Mouse (Mus musculus) forebrain, embryonic 10.5 days (tissue): ENCODE data around the gene Ston2. TPM values are rescaled to one million over a fixed set of nuclear protein-coding genes. Genes with fewer than 3 reads are reported as not detected.
"Not testable (repeated sequence)": the region's sequence is repeated elsewhere in the genome, so short reads cannot be mapped to it uniquely, and the experiment has no call there.

Source experiments
- DNase-seq: peaks from one replicate; pipeline ENCODE4 v3.0.0-alpha.2; 2017; ENCODE audit warnings: low spot score; ENCODE audit errors: extremely low spot score
- H3K27ac ChIP-seq: fragments of 300-500 bp; sonication (generic); 2 replicates; pipeline ENCODE4 v1.5.1; 2016; ENCODE audit warnings: mild to moderate bottlenecking
- H3K27me3 ChIP-seq: fragments of 300-500 bp; sonication (generic); 2 replicates; pipeline ENCODE4 v1.6.1; 2016; ENCODE audit warnings: mild to moderate bottlenecking; ENCODE audit not compliant: poor library complexity, severe bottlenecking
- H3K36me3 ChIP-seq: fragments of 300-500 bp; sonication (generic); replicated peaks from 2 replicates; pipeline ENCODE4 v1.6.1; 2016; ENCODE audit warnings: mild to moderate bottlenecking, moderate library complexity
- H3K4me1 ChIP-seq: fragments of 300-500 bp; sonication (generic); 2 replicates; pipeline ENCODE4 v1.6.1; 2016
- H3K4me3 ChIP-seq: fragments of 300-500 bp; sonication (generic); 2 replicates; pipeline ENCODE4 v1.5.1; 2016; ENCODE audit warnings: mild to moderate bottlenecking, moderate library complexity
- H3K9me3 ChIP-seq: fragments of 300-500 bp; sonication (generic); 2 replicates; pipeline ENCODE4 v1.6.1; 2016; ENCODE audit warnings: mild to moderate bottlenecking, moderate library complexity
- WGBS: fragments of 180-500 bp; shearing (Covaris S2); methylation state at CpG from one replicate; pipeline ENCODE4 v1.1.7; 2016; 5-methylcytosine and 5-hydroxymethylcytosine counted together
- polyA plus RNA-seq: library from polyadenylated mRNA; unstranded; fragments of >200 nt; fragmentation: Nextera tagmentation; extraction: Ambion mirVana; gene quantifications from 2 replicates; pipeline ENCODE4 v1.2.1, GENCODE M21; 2016

Ston2 gene
- polyA plus RNA-seq, 1 experiment from 2014 or later = 11.5 TPM

- Histone ChIP-seq H3K9me3 (no peaks in the 10 kb centered on the region), H3K4me3 (no peak overlapping the region), H3K27ac (no peak overlapping the region), H3K36me3 (peaks cover 13% of the 10 kb centered on the region), H3K4me1 (no peaks in the 10 kb centered on the region), H3K27me3 (no peaks in the 10 kb centered on the region)
- DNase-seq = no peak
- WGBS = 86% methylated on average over 13 of the region's 13 CpGs
These were observed 15.2 kb upstream of the Ston2 start for GRCm38 (mm10) chr12:91803207-91803932.

DNA sequence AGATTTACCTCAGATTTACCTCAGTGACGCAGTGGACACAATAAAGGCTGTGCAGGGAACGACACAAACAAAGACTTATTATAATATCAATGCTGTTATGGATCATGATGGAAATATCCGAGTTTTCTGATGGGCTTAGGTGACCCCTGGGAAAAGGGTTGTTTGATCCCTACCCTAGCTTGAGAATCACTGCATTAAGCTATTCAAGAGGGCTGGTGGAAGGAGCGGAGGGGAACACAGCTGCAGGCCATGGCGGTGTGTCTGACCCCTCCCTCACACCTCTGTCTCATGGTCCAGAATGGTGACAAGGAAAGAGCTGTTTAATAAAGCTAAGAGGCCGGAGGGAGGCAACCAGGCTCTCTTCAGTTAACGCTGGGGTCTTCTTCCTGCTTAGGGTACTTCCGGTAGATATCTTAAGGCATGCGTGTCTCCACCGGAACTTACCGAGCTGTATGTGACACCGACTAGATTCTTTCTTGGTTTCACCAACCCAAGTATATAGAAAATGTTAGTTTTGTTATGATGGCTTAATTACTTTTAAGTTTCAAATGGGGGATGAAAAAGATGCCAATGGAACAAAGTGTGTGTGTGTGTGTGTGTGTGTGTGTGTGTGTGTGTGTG, 14.5 kb upstream of the Ston2 start:
- 89% methylated on average over 12 of the region's 12 CpGs for WGBS
- Histone ChIP-seq H3K4me1 (no peaks in the 10 kb centered on the region), H3K27ac (no peak overlapping the region), H3K36me3 (peaks cover 6% of the 10 kb centered on the region; the same call in 1 of the 2 replicates), H3K27me3 (no peaks in the 10 kb centered on the region), H3K4me3 (no peak overlapping the region), H3K9me3 (no peaks in the 10 kb centered on the region)
- DNase-seq = no peak

- Histone ChIP-seq H3K4me3 (no peak overlapping the region), H3K27ac (no peak overlapping the region), H3K27me3 (no peaks in the 10 kb centered on the region), H3K9me3 (no peaks in the 10 kb centered on the region), H3K36me3 (no peaks in the 10 kb centered on the region), H3K4me1 (no peaks in the 10 kb centered on the region)
- no peak for DNase-seq
- 80% methylated on average over 6 of the region's 6 CpGs for WGBS
These were observed 12.7 kb upstream of the Ston2 start for GRCm38 (mm10) chr12:91800861-91801385.

GRCm38 (mm10) chr12:91799821-91800335, 11.7 kb upstream of the Ston2 start:
- WGBS = 81% methylated on average over 12 of the region's 12 CpGs
- no peak for DNase-seq
- Histone ChIP-seq H3K27ac (no peak overlapping the region), H3K36me3 (no peaks in the 10 kb centered on the region), H3K9me3 (no peaks in the 10 kb centered on the region), H3K27me3 (no peaks in the 10 kb centered on the region), H3K4me1 (no peaks in the 10 kb centered on the region), H3K4me3 (no peak overlapping the region)

GRCm38 (mm10) chr12:91799379-91799773, 11.2 kb upstream of the Ston2 start:
- 26% methylated on average over 6 of the region's 6 CpGs for WGBS
- no peak overlapping the region for H3K27ac ChIP-seq
- H3K4me1 ChIP-seq = no peaks in the 10 kb centered on the region
- no peaks in the 10 kb centered on the region for H3K9me3 ChIP-seq
- H3K4me3 ChIP-seq = no peak overlapping the region
- DNase-seq = no peak
- H3K36me3 ChIP-seq = no peaks in the 10 kb centered on the region
- no peaks in the 10 kb centered on the region for H3K27me3 ChIP-seq

GRCm38 (mm10) chr12:91798720-91799378, 10.7 kb upstream of the Ston2 start:
- H3K9me3 ChIP-seq = no peaks in the 10 kb centered on the region
- no peaks in the 10 kb centered on the region for H3K36me3 ChIP-seq
- WGBS = 81% methylated on average over 6 of the region's 6 CpGs
- H3K27me3 ChIP-seq = no peaks in the 10 kb centered on the region
- no peaks in the 10 kb centered on the region for H3K4me1 ChIP-seq
- DNase-seq = no peak
- H3K27ac ChIP-seq = no peak overlapping the region
- no peak overlapping the region for H3K4me3 ChIP-seq

DNA sequence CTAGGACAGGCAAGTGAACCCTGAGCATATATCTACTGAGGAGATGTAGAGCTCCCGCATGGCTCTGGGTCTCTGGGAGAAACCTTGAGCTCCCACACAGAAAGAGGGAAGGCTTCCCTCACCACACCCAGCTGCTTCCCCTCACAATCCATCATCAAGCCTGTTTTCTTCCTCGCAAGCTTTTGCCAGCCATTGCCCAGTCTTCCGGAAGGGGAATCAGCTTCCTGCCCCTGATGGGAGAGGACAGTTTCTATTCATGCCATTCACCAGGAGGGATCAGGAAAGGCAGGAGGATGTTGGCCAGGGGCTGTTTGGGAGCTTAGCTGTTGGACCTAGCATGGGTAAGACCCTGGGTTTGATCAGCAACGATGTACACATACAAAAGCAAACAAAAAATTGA, 8.6 kb upstream of the Ston2 start:
- no peak for DNase-seq
- Histone ChIP-seq H3K4me3 (no peak overlapping the region), H3K27me3 (no peaks in the 10 kb centered on the region), H3K27ac (no peak overlapping the region), H3K36me3 (no peaks in the 10 kb centered on the region), H3K4me1 (no peaks in the 10 kb centered on the region), H3K9me3 (no peaks in the 10 kb centered on the region)
- 81% methylated on average over 4 of the region's 4 CpGs for WGBS

DNA sequence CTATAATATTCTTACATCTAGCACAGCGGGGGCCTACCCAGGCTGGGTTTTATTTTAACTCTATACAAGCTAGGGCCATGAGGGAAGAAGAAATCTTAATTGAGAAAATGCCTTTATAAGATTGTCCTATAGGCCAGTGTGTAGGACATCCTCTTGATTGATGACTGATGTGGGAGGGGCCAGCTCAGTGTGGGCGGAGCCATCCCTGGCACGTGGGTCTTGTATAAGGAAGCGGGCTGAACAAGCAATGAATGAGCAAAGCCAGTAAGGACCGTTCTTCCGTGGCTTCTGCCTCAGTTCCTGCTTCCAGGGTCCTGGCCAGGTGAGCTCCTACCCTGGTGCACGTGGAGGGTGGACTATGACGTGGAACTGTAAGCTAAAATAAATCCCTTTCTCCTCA, 5.1 kb upstream of the Ston2 start:
- no peaks in the 10 kb centered on the region for H3K27me3 ChIP-seq
- H3K4me3 ChIP-seq = no peak overlapping the region
- no peaks in the 10 kb centered on the region for H3K36me3 ChIP-seq
- no peak for DNase-seq
- 77% methylated on average over 8 of the region's 8 CpGs for WGBS
- no peaks in the 10 kb centered on the region for H3K4me1 ChIP-seq
- H3K27ac ChIP-seq = no peak overlapping the region
- no peaks in the 10 kb centered on the region for H3K9me3 ChIP-seq

GRCm38 (mm10) chr12:91791822-91792221, 3.6 kb upstream of the Ston2 start:
- no peak for DNase-seq
- WGBS = 81% methylated on average over 4 of the region's 4 CpGs

GRCm38 (mm10) chr12:91789801-91790200, 1.6 kb upstream of the Ston2 start:
- 59% methylated on average over 6 of the region's 6 CpGs for WGBS
- Histone ChIP-seq H3K36me3 (no peaks in the 10 kb centered on the region), H3K27me3 (no peaks in the 10 kb centered on the region), H3K4me1 (peaks cover 6% of the 10 kb centered on the region; the same call in 1 of the 2 replicates), H3K4me3 (no peak overlapping the region), H3K27ac (no peak overlapping the region), H3K9me3 (no peaks in the 10 kb centered on the region)
- peak; percentile 63 for DNase-seq

More at GRCm38 (mm10) chr12:91791822-91792221, 3.6 kb upstream of the Ston2 start:
- Histone ChIP-seq H3K27ac (no peak overlapping the region), H3K27me3 (no peaks in the 10 kb centered on the region), H3K36me3 (no peaks in the 10 kb centered on the region), H3K9me3 (no peaks in the 10 kb centered on the region), H3K4me3 (no peak overlapping the region), H3K4me1 (no peaks in the 10 kb centered on the region)

DNA sequence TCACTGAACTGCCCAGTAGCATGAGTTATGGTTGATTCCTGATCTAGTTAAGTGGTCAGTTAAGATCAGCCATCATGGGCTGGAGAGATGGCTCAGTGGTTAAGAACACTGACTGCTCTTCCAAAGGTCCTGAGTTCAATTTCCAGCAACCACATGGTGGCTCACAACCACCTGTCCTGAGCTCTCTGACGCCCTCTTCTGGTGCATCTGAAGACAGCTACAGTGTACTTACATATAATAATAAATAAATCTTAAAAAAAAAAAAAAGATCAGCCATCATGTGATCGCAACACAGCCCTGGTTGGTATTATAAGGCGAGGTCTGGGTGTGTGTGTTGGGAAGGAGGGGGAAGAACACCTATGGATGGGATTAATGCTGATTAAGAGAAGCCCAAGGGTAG, 259 bp upstream of the Ston2 start:
- 72% methylated on average over 3 of the region's 3 CpGs for WGBS
- not testable (repeated sequence) for DNase-seq, H3K27ac ChIP-seq, H3K4me3 ChIP-seq, H3K27me3 ChIP-seq, H3K9me3 ChIP-seq, H3K4me1 ChIP-seq, H3K36me3 ChIP-seq

DNA sequence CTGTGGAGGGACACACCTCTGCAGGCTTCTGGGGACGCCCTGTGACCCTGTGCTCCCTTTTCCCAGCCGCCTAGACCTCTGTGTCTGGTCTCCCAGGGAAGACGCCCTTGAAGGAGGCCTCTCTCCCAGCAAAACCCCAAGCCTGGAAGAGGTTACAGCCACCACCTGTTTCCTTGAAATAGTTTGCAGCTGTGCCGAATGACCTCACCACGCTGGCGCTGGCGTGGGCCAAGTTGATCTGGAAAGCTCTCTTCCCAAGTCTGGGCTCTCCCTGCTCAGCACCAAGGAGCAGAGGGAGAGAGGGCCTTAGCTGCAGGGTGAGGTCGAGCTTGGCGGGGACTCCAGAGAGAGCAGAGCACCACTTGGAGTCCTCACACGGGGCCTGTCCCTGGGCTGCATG, 1.8 kb downstream of the Ston2 start:
- H3K27ac ChIP-seq = no peak overlapping the region
- no peak for DNase-seq
- no peaks in the 10 kb centered on the region for H3K36me3 ChIP-seq
- H3K4me1 ChIP-seq = peaks cover 6% of the 10 kb centered on the region; the same call in 1 of the 2 replicates
- WGBS = 57% methylated on average over 10 of the region's 10 CpGs
- no peak overlapping the region for H3K4me3 ChIP-seq
- no peaks in the 10 kb centered on the region for H3K27me3 ChIP-seq
- H3K9me3 ChIP-seq = no peaks in the 10 kb centered on the region

GRCm38 (mm10) chr12:91781432-91781831, 6.8 kb downstream of the Ston2 start:
- Histone ChIP-seq H3K4me1 (peaks cover 29% of the 10 kb centered on the region), H3K9me3 (no peaks in the 10 kb centered on the region), H3K4me3 (no peak overlapping the region), H3K27me3 (peaks cover 26% of the 10 kb centered on the region), H3K27ac (no peak overlapping the region), H3K36me3 (no peaks in the 10 kb centered on the region)
- no peak for DNase-seq
- 92% methylated on average over 5 of the region's 5 CpGs for WGBS
